Mouse (Mus musculus) MN1 (cell line): ENCODE measurements around the gene Mitd1.
A peak's percentile ranks its signal among the peaks of the same experiment; 100 is the strongest.

Experiments used
- DNase-seq: peaks from one replicate; pipeline ENCODE4 v3.0.0-alpha.2; 2016; ENCODE audit warnings: low spot score

Mitd1 gene

DNA sequence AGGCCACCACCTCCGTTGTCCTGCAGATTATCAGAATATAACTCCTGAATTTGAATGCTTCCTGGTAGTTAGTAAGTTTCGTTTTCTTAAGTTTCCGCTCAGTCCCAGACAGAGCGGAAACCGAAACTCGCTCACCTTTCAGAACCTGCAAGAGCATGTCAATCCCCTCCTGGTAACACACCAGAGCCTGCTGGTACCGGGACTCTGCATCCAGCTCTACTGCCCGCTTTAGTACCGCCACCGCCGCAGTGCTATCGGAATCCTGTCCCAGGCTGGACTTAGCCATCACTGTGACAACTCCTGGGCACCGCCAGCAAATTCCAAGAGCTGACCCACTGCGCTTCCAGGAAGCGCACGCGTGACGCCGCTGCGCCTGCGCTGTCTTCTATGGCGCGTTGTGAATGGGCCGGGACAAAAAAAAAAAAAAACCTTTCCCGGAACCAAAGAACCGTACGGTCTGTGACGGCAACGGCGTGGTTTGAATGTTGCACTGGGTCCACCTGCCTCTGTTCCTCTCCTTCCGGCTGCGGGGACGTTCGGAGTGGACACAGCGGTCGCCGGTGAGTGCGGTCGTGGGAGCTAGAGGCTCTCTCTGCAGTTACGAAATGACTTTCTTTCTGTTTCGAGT is at the start of gene Mitd1, which contains the start of gene Mrpl30:
Gene Mitd1 (minus strand): TSS at position 387 of the 628 bp plus-strand sequence.
Gene Mrpl30 (plus strand): TSS at position 453 of the 628 bp plus-strand sequence.
- peak; percentile 98 for DNase-seq

DNA sequence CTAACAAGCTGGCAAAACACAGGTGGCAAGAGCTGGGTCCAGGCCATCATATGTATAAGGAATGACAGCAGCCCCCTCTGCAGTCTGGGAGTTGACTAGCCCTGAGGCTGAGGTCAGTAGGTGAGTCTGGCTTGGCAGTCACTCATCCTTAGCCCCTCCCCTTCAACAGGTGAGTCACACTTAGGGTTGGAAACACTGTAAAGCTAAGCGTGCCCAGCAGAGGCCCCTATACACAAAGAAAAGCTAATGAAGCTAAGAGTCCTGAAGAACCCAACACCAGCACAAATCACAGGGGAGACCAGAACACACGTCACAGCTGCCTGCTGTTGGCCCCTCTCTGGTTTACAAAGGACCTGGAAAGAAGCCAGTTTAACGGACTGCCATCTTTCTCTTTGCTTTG is 41.6 kb upstream of the Mitd1 start:
- DNase-seq = peak; percentile 15

DNA sequence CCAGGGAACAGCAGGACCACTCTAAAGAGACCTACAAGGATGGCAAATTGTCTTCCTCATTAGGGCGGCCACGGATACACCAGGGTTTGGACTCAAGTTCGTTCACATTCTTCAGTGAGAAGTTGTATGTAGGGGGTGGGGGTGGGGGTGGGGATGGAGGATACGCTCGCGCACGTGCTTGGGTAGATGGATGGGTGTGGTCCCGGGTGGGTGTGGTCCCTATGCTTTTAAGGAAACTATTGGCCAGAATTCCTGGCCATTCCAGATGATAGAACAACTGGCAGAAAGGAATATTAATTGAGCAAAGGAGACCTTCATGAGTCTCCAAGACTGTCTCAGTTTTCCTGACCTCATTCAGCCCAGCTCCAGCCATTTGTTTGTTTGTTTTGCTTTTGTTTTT is 35.8 kb upstream of the Mitd1 start:
- no peak for DNase-seq

DNA sequence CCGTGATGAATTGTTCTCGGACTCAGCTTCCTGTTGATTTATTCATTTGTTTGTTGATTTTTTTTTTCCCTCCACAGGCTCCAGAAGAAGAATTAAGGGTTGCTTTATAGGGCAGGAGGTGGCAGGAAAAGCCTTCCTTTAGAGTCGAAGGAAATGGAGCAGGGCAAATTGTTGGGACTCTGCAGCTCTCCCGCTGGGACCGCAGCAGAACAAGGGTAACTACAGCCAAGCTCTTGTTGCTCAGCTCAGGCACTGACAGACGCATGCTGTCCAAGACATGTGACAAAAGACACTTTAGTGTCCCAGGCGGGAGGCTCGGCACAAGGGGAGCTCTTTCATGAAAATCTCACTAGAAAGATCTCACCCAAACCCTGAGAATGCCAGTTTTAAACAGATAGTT is 32.3 kb upstream of the Mitd1 start:
- DNase-seq = no peak

DNA sequence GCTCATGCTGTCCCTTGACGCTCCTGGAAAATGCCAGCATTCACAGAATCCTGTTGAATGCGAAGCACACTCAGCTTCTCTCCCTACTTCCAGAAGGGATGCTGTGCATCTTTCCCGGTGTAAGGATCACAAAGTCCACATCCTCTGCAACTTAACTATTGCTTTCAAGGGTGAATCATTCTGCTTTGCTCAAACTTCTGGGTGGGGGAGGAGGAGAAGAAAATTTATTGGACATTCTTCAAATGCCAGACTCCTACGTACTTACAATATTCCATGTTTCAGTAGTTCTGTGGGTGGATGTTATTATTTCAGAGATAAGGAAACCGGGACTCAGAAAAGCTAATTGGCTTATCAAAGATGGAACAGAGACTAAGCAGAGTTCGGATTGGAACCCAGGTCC is 27.9 kb upstream of the Mitd1 start:
- no peak for DNase-seq

DNA sequence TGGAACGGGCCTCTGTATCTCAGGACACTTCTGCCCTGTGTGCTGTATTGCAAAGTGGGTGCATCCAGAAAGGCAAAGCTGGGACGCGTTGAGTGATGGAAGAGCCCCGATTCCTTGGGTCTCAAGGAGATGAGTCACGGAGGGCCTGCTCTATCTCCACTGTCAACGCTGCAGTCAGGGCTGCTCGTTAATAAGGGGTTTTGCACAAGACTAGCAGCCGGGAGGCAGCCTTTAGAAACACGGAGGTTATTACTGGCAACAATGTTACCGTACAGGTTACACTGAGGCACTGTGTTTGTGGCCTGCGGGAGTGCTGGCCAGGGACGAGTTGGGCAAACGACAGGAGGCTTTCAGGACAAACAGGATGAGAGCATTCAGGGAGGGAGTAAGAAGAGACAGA is 27.5 kb upstream of the Mitd1 start:
- DNase-seq = peak; percentile 65

DNA sequence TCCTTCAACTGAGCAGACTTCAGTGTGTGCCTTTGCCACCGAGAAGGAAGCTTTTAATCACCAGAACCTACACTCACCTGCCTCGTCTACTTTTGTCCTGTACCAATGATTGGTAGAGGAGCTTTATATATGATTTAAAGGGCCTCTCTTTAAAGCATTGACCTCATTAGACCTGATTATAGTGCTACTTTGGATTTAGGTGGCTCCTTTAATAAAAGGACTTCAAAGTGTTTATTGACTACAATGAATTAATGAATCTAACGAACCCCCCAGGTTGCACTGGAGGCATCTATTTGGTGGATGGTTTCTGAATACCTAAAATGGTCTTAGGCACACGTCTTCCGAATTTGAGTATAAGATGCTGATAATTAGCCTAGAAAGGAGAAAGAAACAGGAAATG is 26.2 kb upstream of the Mitd1 start, which contains the start of gene Lyg2:
Gene Lyg2 (minus strand): TSS at position 101 of the 400 bp plus-strand sequence.
- no peak for DNase-seq

DNA sequence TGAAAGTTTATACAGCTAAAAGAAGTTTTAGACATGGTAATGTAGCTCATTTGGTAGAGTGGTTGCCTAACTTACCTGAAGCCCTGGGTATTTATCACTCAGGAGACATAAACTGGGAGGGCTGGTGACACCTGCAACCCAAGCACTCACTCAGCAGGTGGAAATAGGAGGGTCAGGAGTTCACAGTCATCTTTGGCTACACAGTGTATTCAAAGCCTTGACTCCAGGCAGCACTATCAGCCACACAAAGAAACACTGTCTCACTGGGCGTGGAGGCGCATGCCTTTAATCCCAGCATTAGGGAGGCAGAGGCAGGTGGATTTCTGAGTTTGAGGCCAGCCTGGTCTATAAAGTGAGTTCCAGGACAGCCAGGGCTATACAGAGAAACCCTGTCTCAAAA is 22.5 kb upstream of the Mitd1 start:
- no peak for DNase-seq

DNA sequence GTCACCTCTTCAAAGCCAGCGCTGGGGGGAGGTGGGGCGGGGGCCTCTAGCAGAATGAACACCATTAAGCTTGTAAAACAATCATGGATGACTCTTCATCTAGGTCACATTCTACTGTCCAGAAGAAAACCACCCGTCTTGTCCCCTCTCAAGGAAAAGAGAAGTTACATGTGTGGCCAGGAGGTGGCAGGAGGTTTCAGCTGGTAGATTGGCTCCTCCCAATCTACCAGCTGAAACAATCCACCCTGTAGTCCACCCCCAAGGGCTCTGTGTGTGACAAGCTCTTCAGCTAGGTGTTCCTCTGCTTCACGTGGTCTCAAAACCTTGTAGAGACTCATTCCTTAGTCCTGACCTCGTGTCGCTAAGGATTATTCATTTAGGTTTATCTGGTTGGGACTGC is 13.0 kb upstream of the Mitd1 start:
- peak; percentile 55 for DNase-seq

DNA sequence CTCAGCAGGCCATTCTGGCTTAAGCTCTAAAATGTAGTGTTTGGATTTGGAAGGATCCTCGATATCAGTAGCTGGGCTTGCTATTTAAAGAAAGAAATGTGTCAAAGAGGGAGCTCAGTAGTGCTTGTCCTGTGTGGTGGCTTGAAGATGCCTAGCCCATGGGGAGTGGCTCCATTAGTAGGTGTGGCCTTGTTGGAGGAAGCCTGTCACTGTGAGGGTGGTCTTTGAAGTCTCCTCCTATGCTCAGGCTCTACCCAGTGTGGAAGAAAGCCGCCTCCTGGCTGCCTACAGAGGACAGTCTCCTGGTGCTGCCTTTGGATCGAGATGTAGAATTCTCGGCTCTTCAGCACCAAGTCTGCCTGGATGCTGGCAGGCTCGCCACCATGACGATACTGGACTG is 10.1 kb upstream of the Mitd1 start:
- no peak for DNase-seq

DNA sequence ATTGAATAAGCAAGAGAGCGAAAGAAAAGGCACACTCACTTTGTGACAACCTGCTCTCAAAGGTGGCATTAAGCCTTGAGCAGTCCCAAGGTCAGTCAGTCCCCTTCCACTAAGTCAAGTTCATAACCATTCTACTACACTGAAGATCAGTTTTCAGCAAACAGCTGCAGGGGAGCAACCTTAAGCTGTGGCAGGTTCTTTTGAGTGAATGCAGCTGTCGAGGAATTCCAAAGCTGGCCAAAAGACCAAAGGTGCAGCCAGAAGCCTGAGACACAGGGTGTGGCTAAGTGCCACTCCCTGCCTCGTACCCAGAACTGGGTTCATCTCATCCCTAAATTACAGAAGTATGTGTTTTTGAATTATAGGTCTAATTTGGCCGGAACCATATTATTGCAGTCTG is 9.6 kb upstream of the Mitd1 start:
- no peak for DNase-seq

DNA sequence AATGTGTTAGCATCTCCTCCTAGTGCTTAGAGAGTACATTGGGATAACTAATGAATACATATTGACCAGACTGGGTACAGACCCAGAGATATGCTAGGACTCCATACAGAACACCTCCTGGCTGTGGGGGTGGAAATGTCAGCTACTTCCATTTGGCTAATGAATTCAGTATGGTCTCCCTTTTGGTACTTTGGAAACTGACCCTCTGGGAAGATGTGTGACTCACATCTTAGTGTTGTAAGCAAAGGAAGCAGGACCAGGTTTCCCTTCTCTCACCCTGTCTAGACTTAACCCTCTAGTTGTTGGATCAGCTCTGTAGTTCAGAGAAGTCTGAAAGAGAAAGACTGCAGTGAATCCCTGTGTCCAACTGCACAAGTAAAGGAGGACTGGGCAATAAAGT is 4.4 kb upstream of the Mitd1 start:
- DNase-seq = no peak

DNA sequence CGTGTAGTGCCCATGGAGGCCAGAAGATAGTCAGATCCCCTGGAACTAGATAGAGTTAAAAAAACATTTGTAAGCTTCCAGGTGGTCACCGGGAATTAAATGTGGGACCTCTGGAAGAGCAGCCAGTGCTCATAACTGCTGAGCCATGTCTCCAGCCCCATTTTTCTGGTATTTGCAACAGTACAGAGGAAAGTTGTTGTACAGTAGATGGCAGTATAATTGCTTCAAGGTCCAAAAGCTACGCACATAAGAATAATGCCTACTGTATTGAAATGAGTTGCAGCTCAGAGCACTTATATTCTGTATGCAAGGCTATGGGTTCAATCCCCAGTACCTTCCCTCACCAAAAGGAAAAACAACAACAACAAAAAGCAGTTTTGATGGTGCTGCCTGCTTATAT is 1.2 kb upstream of the Mitd1 start:
- DNase-seq = peak; percentile 71

DNA sequence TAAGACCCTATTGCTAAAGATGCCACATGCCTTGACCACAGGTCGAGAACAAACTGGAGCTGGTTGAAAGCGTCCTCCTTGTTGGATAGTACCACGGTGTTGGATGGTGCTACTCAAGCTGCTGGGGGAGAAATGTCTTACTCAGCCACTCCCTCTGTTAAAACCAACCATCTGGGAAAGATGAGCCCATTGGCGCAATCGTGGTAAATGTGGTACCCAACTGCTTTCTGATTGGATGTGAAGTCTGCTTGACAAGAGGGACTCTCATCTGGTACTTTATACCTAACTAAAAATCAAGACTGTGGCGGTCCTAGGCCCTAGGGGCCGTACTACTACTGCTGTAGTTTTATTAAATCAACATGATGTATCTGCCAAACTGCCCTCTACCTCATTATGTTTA is 1.0 kb downstream of the Mitd1 start:
- DNase-seq = peak; percentile 38

DNA sequence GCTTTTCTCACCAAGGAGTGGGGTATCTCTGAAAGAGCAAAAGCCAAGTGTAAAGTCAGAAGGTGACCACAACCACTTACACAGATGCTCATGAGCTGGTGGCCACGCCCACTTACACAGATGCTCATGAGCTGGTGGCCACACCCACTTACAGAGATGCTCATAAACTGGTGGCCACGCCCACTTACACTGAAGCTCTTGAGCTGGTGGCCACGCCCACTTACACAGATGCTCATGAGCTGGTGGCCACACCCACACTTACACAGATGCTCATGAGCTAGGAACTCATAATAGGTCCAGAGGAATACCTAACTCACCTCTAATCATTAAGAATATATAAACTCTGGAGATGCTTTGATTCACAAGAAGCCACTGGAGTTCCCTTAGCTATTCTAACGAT is 5.8 kb downstream of the Mitd1 start:
- peak; percentile 36 for DNase-seq

DNA sequence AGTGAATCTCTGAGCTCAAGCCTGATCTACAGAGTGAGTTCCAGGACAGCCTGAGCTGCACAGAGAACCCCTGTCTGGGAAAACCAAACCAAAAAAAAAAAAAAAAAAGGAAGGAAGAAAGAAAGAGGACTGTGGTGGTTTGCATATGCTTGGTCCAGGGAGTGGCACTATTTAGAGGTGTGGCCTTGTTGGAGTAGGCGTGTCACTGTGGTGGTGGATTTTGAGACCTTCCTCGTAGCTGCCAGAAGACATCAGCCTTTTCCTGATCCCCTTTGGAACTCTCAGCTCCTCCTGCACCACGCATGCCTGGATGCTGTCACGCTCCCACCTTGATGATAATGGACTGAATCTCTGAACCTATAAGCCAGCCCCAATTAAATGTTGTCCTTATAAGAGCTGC is 6.8 kb downstream of the Mitd1 start:
- DNase-seq = no peak

DNA sequence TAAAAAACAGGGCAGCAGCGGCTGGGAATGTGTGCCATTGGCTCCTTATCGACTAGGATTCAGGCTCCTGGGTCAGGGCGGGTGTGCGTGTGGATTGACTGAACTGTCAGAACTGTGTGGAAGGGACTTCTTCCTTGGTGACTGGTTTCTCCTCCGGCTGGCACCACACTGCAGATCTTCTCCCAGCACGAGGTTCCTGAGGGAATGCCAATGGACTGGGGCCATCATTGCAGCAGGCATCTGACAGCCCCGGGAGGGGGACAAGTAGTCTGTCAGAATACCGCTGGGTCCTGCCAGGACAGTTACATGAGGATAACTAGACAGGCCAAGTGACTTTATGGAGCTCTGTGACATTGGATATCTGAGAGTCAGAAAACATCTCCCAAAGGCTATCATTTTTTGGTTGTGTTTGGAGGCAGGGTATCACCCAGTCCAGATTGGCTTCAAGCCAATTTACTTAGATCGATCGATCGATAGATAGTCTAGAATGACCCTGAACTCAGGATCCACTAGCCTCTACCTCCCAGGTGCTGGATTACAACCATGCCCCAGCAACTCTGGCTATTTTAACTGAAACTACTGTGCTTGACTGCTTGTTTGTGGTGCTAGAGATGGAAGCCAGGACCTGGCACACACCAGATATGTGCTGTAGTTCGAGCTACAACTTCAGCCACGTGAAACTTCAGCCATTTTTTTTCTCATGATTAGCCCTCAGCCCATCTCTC is 12.3 kb downstream of the Mitd1 start:
- no peak for DNase-seq

DNA sequence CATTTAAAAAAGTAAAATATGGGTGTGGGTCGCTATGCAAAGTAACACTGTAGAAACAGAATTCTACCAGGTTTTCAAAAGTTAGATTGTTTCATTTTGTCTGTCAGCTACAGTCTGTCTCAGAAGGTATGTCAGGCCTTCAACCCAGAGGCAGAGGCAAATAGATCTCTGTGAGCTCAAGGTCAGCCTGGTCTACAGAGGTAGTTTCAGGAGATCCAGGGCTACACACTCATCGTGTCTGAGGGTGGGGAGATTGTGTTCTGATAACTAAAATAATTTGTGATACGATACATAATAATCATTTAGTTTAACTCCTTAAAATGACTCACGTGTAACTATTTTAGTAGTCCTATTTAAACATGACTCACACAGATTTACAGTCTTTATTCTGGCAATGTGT is 17.1 kb downstream of the Mitd1 start:
- DNase-seq = no peak

DNA sequence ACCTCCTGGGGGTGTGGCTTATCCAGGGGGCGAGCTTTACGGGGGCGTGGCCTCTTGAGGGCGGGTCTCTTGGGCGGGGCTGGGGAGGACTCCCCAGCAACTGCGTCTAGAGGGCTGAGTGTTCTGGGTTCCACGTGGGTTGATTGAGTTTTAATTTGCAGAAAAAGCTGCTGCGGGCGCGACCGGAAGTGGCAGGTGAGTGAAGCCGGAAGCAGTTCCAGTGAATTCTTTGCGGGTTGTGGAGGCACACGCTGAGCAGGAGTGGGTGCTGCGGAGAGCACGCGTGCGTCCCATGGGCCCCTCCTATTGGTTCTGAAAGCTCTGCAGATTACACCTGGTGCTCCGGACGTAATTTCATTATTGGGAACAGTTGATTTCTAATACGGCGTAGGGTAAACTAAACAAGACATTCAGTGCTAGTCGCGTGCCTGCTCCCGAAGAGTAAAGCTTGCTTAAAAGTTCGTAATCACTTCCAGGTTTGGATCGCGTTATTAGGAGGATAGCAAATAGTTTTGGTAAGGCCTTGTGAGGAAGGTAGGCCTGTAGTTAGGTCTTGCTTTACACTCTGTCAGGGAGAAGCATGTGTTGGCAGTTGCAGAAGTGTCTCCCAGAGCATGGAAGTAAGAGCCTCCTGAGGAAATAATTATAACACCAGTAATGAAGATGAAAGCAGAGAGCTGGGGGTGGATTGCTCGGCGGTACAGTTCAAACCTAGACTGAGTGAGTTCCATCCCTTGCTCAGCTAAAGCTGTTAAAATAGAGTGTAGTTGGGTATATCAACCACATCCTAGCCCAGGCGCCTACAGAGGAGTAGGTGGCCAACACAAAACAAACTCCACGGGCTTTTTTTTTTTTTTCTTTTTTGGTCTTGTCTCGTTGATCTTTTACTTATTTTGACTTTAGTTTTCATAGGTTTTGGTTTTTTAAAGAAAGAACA is 17.8 kb downstream of the Mitd1 start:
- DNase-seq = peak; percentile 87

DNA sequence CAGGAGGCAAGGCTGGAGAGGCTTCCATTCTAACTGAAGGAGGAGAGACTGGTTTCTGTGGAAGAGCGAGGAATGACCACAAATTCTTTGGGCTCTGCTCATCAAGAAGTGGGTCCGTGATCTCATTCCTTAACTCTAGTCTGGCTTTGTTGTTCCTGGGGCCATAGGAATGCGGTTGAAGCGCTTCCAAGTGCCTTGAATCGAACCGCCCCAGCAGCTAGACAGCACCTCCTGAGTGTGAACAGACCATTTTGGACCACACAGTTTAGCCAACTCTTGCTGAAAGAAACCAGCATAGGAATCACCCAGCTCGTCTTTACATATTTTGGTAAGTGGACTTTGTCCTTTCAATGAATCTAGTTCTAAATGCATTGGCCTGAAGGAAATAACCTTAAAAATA is 18.5 kb downstream of the Mitd1 start, which contains the start of gene Lipt1:
Gene Lipt1 (plus strand): TSS at position 35 of the 400 bp plus-strand sequence.
- DNase-seq = peak; percentile 58

DNA sequence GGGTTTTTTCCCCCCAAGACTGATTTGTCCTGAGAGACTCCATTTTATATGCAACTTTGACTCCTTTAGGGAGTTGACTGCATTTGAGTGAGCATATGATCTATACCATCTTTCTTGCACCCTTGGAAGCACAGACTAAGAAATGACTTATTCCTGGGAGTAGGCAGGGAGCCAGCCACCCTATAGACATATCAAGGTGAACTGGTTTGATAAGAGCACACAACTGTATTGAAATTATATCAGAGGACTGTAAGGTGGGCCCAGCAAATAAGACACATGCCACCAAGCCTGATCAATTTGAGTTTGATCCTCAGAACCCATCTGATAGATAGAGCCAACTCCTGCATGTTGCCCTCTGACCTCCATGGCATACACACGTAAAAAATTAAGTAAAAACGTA is 20.8 kb downstream of the Mitd1 start:
- DNase-seq = no peak

DNA sequence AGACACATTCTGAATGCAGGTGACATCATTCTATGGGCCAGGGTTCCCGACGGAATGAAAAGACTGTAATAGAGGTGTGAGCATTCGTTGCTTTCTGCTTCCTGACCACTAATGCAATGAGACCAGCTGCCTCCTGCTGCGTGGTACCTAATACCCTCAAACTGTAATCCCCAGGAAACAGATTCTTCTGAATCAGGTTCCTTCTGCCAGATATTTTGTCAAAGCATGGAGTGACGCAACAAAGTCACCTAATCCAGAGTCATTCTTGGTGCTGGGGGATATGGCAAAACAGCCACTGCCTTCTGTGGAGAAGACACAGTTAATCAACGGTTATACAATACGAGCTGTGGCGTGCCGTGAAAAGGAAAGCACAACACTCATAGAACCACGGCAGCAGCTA is 21.6 kb downstream of the Mitd1 start:
- DNase-seq = no peak
